Mouse (Mus musculus) CH12.LX (cell line): ENCODE data around the gene Slc46a2.

Experiments used
- CHD2 ChIP-seq: IDR thresholded peaks from 2 replicates; pipeline ENCODE4 v1.6.1; 2011; ENCODE audit warnings: low read length, improper control_type of control experiment
- CTCF ChIP-seq, 2 experiments: IDR thresholded peaks in 1 of 2; conservative IDR thresholded peaks in 1 of 2; 2 replicates each; pipeline ENCODE4 v1.5.1; 2011 to 2012; ENCODE audit warnings: low read depth in 2 of 2, low read length in 2 of 2, improper control_type of control experiment in 1 of 2, inconsistent platforms in 1 of 2, mild to moderate bottlenecking in 1 of 2, moderate library complexity in 1 of 2
- EP300 ChIP-seq: IDR thresholded peaks from 2 replicates; pipeline ENCODE4 v1.6.1; 2011; ENCODE audit warnings: low read length, improper control_type of control experiment
- MEF2A ChIP-seq: IDR thresholded peaks from 2 replicates; pipeline ENCODE4 v1.6.1; 2014; ENCODE audit warnings: low read depth, mild to moderate bottlenecking, inconsistent platforms, low read length, improper control_type of control experiment, borderline replicate concordance

DNA sequence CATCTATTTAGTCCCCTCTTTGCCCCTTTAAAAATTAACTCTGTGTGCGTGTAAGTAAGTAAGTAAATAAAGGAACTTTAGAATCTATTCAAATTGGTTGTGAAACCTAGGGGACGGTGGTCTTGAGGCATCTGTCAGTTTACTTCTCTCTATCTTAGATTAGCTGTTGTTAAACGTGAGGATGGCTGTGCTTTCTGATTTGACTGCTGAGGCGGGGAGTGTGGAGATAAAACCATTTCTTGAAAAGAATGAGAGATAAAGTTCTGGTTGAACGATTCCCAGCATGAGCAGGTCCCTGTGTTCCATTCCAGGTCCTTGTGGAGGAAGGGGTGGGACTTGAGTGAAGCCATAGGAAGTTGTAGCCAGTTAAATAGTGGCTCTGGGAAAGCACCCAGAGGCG is 41.6 kb downstream of the Slc46a2 start:
- TF ChIP-seq MEF2A (no peak), CHD2 (no peak), CTCF (conservative IDR thresholded peaks at IDR 0.05 in 1 of 2, IDR thresholded peaks at IDR 0.05 in 1 of 2; ENCODE audit: low read depth in 2 of 2, low read length in 2 of 2) (no peak), EP300 (no peak)
